Mouse (Mus musculus): ENCODE results near the gene Gm14296.
"Not testable (repeated sequence)": the region's sequence is repeated elsewhere in the genome, so short reads cannot be mapped to it uniquely, and the experiment has no call there.

Gene Gm14296

GRCm38 (mm10) chr2:176927709-176928108, at the start of gene Gm14296:
TSS of gene Gm14296 (minus strand) at chr2:176927809.
- not testable (repeated sequence) for DNase-seq (ENCODE audit: low spot score)

- DNase-seq (ENCODE audit: low spot score), result not testable (repeated sequence)
These were observed 22.1 kb downstream of the Gm14296 start for GRCm38 (mm10) chr2:176905464-176905863.
